Mouse (Mus musculus) myocyte (in vitro differentiated cells): Measurements from ENCODE around the gene Acvr2a. TPM values are rescaled to one million over a fixed set of nuclear protein-coding genes. Genes with fewer than 3 reads are reported as not detected.

ENCODE experiments used
- H3K27me3 ChIP-seq: one replicate; pipeline ENCODE4 v1.6.1; 2011; ENCODE audit not compliant: control insufficient read depth, insufficient read depth, insufficient read length
- H3K36me3 ChIP-seq: one replicate; pipeline ENCODE4 v1.6.1; 2011; ENCODE audit not compliant: control insufficient read depth, insufficient read depth
- H3K4me2 ChIP-seq: one replicate; pipeline ENCODE4 v1.6.1; 2011; ENCODE audit warnings: low read depth, control low read depth
- H3K4me3 ChIP-seq: one replicate; pipeline ENCODE4 v1.5.1; 2011; ENCODE audit warnings: mild to moderate bottlenecking, control low read depth, moderate library complexity
- H3K79me2 ChIP-seq: one replicate; pipeline ENCODE4 v1.6.1; 2011; ENCODE audit not compliant: control insufficient read depth, insufficient read depth
- H3ac ChIP-seq: one replicate; pipeline ENCODE4 v1.6.1; 2011; ENCODE audit not compliant: control insufficient read depth, insufficient read length
- CEBPB ChIP-seq: IDR thresholded peaks from 2 replicates; pipeline ENCODE4 v1.6.1; 2011; ENCODE audit warnings: mild to moderate bottlenecking, moderate library complexity; ENCODE audit not compliant: poor library complexity, insufficient read depth, severe bottlenecking
- E2F4 ChIP-seq: IDR thresholded peaks from one replicate; pipeline ENCODE4 v1.6.1; 2011; ENCODE audit warnings: mild to moderate bottlenecking, control low read depth, moderate library complexity; ENCODE audit not compliant: insufficient read depth
- MAX ChIP-seq: IDR thresholded peaks from one replicate; pipeline ENCODE4 v1.6.1; 2011; ENCODE audit warnings: low read depth, mild to moderate bottlenecking, control low read depth
- MYOD1 ChIP-seq, 3 experiments: IDR thresholded peaks; one replicate each; pipeline ENCODE4 v1.6.1; 2011; ENCODE audit warnings: control low read depth in 2 of 3, low read depth in 2 of 3, mild to moderate bottlenecking in 2 of 3, moderate library complexity in 1 of 3; ENCODE audit not compliant: insufficient read length in 2 of 3, control insufficient read depth in 1 of 3
- MYOG ChIP-seq, 3 experiments: IDR thresholded peaks; one replicate each; pipeline ENCODE4 v1.6.1; 2011; ENCODE audit warnings: control low read depth in 2 of 3, low read depth in 2 of 3, mild to moderate bottlenecking in 2 of 3; ENCODE audit not compliant: insufficient read length in 2 of 3, control insufficient read depth in 1 of 3, insufficient read depth in 1 of 3
- POLR2A ChIP-seq: IDR thresholded peaks from one replicate; pipeline ENCODE4 v1.6.1; 2011; ENCODE audit warnings: low read depth, mild to moderate bottlenecking, control low read depth, moderate library complexity; ENCODE audit not compliant: insufficient read length
- POLR2AphosphoS2 ChIP-seq: IDR thresholded peaks from one replicate; pipeline ENCODE4 v1.6.1; 2011; ENCODE audit warnings: low read depth, control low read depth; ENCODE audit not compliant: insufficient read length
- REST ChIP-seq: IDR thresholded peaks from one replicate; pipeline ENCODE4 v1.6.1; 2011; ENCODE audit warnings: mild to moderate bottlenecking, control low read depth, moderate library complexity; ENCODE audit not compliant: insufficient read depth, insufficient read length
- SRF ChIP-seq: IDR thresholded peaks from one replicate; pipeline ENCODE4 v1.6.1; 2011; ENCODE audit warnings: low read depth; ENCODE audit not compliant: control insufficient read depth, insufficient read length
- TCF12 ChIP-seq: IDR thresholded peaks from one replicate; pipeline ENCODE4 v1.6.1; 2011; ENCODE audit warnings: mild to moderate bottlenecking, control low read depth; ENCODE audit not compliant: poor library complexity, insufficient read depth, severe bottlenecking
- TCF3 ChIP-seq: IDR thresholded peaks from one replicate; pipeline ENCODE4 v1.6.1; 2011; ENCODE audit warnings: low read depth, control low read depth; ENCODE audit not compliant: insufficient read length
- USF1 ChIP-seq: IDR thresholded peaks from one replicate; pipeline ENCODE4 v1.6.1; 2011; ENCODE audit warnings: low read depth, mild to moderate bottlenecking, control low read depth, moderate library complexity
- polyA plus RNA-seq: library from polyadenylated mRNA; unstranded; fragments of >200 nt; fragmentation: generic; extraction: Trizol; gene quantifications from one replicate; pipeline ENCODE4 v1.2.1, GENCODE M21; 2012; ENCODE audit warnings: missing spikeins

The Acvr2a gene
- polyA plus RNA-seq, 1 experiment, result 4.1 TPM

GRCm38 (mm10) chr2:48935058-48935457 lies 121.1 kb downstream of the Acvr2a start:
- Histone ChIP-seq H3K79me2 (peaks cover 9% of the 10 kb centered on the region), H3ac (no peak overlapping the region), H3K4me2 (no peak overlapping the region), H3K4me3 (no peak overlapping the region), H3K36me3 (peaks cover 71% of the 10 kb centered on the region), H3K27me3 (no peaks in the 10 kb centered on the region)
- TF ChIP-seq MYOD1 (IDR thresholded peaks at IDR 0.05; ENCODE audit: control insufficient read depth in 1 of 3, insufficient read length in 2 of 3, low read depth in 2 of 3), result no peak
- TF ChIP-seq MYOG (IDR thresholded peaks at IDR 0.05; ENCODE audit: control insufficient read depth in 1 of 3, insufficient read depth in 1 of 3, insufficient read length in 2 of 3, low read depth in 2 of 3), result no peak
- no peak for TF ChIP-seq CEBPB
- TF ChIP-seq USF1, result no peak
- no peak for TF ChIP-seq SRF
- no peak for TF ChIP-seq MAX
- no peak for TF ChIP-seq TCF3
- TF ChIP-seq POLR2A, result no peak

GRCm38 (mm10) chr2:48947761-48948160 lies 133.9 kb downstream of the Acvr2a start:
- no peaks in the 10 kb centered on the region for H3K36me3 ChIP-seq
- TF ChIP-seq TCF12, result no peak
- no peak for TF ChIP-seq USF1
- TF ChIP-seq TCF3, result no peak
- no peak for TF ChIP-seq MYOD1 (IDR thresholded peaks at IDR 0.05; ENCODE audit: control insufficient read depth in 1 of 3, insufficient read length in 2 of 3, low read depth in 2 of 3)
- TF ChIP-seq MYOG (IDR thresholded peaks at IDR 0.05; ENCODE audit: control insufficient read depth in 1 of 3, insufficient read depth in 1 of 3, insufficient read length in 2 of 3, low read depth in 2 of 3), result no peak
- TF ChIP-seq POLR2AphosphoS2, result no peak
- TF ChIP-seq REST, result no peak
- no peak for TF ChIP-seq CEBPB
- no peak for TF ChIP-seq MAX
- TF ChIP-seq SRF, result no peak
- TF ChIP-seq E2F4, result no peak
- no peak for TF ChIP-seq POLR2A

GRCm38 (mm10) chr2:48948841-48949584 lies 135.1 kb downstream of the Acvr2a start, which contains the start of gene Mbd5:
Gene Mbd5, plus strand, starts transcription at chr2:48949508.
- Histone ChIP-seq H3K27me3 (no peaks in the 10 kb centered on the region), H3K36me3 (no peaks in the 10 kb centered on the region), H3K4me3 (peak within 1 kb of the TSS; percentile 100), H3K4me2 (peak within 1 kb of the TSS; percentile 84), H3K79me2 (peaks cover 94% of the 10 kb centered on the region), H3ac (peak within 1 kb of the TSS; percentile 53)
- no peak for TF ChIP-seq MAX
- TF ChIP-seq POLR2A, result peak; percentile 96
- no peak for TF ChIP-seq CEBPB
- peak; percentile 72 for TF ChIP-seq SRF
- peak; percentile 98 for TF ChIP-seq POLR2AphosphoS2
- TF ChIP-seq REST, result peak; percentile 37
- peak in 1 of 3 experiments; percentile 36 for TF ChIP-seq MYOD1 (IDR thresholded peaks at IDR 0.05; ENCODE audit: control insufficient read depth in 1 of 3, insufficient read length in 2 of 3, low read depth in 2 of 3)
- TF ChIP-seq MYOG (IDR thresholded peaks at IDR 0.05; ENCODE audit: control insufficient read depth in 1 of 3, insufficient read depth in 1 of 3, insufficient read length in 2 of 3, low read depth in 2 of 3), result peak in 1 of 3 experiments; percentile 52
- peak; percentile 97 for TF ChIP-seq USF1
- no peak for TF ChIP-seq TCF3
- TF ChIP-seq E2F4, result peak; percentile 21
- no peak for TF ChIP-seq TCF12

More at GRCm38 (mm10) chr2:48947761-48948160, 133.9 kb downstream of the Acvr2a start:
- Histone ChIP-seq H3K4me2 (peak overlapping the region; percentile 82), H3K79me2 (peaks cover 94% of the 10 kb centered on the region), H3ac (no peak overlapping the region), H3K27me3 (no peaks in the 10 kb centered on the region), H3K4me3 (peak overlapping the region; percentile 100)

- no peaks in the 10 kb centered on the region for H3K27me3 ChIP-seq
- peaks cover 94% of the 10 kb centered on the region for H3K79me2 ChIP-seq
- H3ac ChIP-seq, result peak overlapping the region; percentile 53
- peak overlapping the region; percentile 20 for H3K4me2 ChIP-seq
- no peak for TF ChIP-seq MAX
- peak; percentile 49 for TF ChIP-seq POLR2A
- peak overlapping the region; percentile 100 for H3K4me3 ChIP-seq
- H3K36me3 ChIP-seq, result no peaks in the 10 kb centered on the region
These were observed 135.9 kb downstream of the Acvr2a start for GRCm38 (mm10) chr2:48949743-48950251.

- no peak for TF ChIP-seq MYOD1 (IDR thresholded peaks at IDR 0.05; ENCODE audit: control insufficient read depth in 1 of 3, insufficient read length in 2 of 3, low read depth in 2 of 3)
- TF ChIP-seq POLR2AphosphoS2, result no peak
- no peak for TF ChIP-seq CEBPB
- TF ChIP-seq MAX, result no peak
- TF ChIP-seq E2F4, result no peak
- TF ChIP-seq TCF3, result no peak
- TF ChIP-seq REST, result no peak
- no peak for TF ChIP-seq SRF
- TF ChIP-seq TCF12, result no peak
- no peak for TF ChIP-seq USF1
- TF ChIP-seq MYOG (IDR thresholded peaks at IDR 0.05; ENCODE audit: control insufficient read depth in 1 of 3, insufficient read depth in 1 of 3, insufficient read length in 2 of 3, low read depth in 2 of 3), result no peak
- TF ChIP-seq POLR2A, result no peak
- Histone ChIP-seq H3K4me2 (peak within 1 kb of the TSS; percentile 84), H3ac (peak within 1 kb of the TSS; percentile 53), H3K36me3 (no peaks in the 10 kb centered on the region), H3K4me3 (peak within 1 kb of the TSS; percentile 100), H3K27me3 (no peaks in the 10 kb centered on the region), H3K79me2 (peaks cover 94% of the 10 kb centered on the region)
These were observed 136.2 kb downstream of the Acvr2a start, which contains the start of gene Orc4 for GRCm38 (mm10) chr2:48950252-48950315. Gene Orc4, minus strand, starts transcription at chr2:48950277.
